Mouse (Mus musculus): ENCODE results near the gene Spred3.
"Not testable (repeated sequence)": the region's sequence is repeated elsewhere in the genome, so short reads cannot be mapped to it uniquely, and the experiment has no call there.

Gene Spred3

DNA sequence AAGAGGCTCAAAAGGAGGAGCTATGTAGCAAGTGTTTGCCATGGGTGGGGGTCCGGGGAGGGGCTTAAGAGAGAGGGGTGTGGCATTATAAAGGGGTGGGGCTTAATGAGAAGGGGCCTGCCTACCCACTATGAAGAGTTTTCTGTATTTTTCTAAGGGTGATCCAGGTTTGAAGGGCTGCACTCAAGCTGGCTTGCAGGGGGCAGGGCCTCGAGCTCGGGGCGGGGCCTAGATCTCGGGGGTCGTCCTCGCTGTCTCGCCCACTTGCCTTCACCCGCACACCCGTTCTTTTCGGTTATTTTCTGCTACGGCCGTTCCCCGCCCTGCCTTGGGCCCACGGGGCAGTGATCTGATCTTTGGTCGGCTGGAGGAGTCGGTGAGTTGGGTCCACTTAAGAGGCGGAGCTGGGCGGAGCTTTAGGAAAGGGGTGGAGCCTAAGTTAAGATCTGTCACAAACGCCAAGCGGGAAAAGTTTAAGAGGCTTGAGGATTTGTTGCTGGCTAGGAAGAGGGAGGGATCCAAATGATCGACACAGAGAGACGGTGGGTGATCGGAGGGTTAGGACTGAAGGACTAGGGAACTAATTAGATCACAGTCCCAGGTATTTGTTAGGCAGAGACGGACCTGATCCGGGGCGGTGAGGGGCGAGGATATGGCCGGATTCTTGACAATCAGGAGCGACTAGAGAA is at the start of gene Spred3, which contains the start of gene Ggn:
Gene Spred3, minus strand, starts transcription at position 346 of the 689 bp plus-strand sequence.
Gene Ggn, plus strand, starts transcription at position 145 of the 689 bp plus-strand sequence.
- peak; percentile 31 for DNase-seq

DNA sequence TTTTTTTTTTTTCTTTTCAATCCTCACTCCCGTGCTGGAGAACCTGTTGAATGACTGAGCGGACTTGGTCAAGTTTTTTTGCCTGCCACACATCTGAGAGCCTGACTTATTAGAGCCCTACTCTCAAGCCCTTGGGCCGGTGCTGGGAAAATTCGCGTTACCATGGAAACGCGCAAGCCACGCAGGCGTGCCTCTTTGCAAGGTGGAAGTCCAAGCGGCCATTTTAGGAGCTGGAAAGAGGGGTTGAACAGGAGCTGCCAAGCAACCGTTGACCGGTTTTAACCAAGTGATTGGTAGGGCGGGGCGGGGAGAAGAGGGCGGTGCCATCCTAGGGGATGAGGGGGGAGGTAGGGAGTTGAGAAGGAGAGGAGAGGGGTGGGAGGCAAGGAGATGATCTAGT is 44.6 kb upstream of the Spred3 start:
- no peak for DNase-seq

DNA sequence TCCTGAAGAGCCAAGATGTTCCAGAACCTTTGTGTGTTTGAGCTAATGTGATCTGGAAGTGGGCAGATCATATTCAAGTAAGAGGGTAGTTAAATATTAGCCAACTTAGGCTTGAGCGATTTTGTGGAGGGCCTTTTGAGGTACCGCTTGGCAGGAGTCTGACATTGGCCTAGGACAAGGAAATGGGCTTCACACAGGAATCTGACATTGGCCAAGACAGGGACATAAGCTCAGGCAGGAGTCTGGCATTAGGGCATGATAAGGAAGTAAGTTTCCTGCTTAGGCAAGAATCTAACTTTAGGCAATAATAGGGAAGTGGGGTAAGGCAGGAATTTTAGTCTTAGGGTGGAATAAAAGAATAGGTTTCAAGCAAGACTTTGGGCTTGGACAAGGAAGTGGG is 44.0 kb upstream of the Spred3 start:
- no peak for DNase-seq

DNA sequence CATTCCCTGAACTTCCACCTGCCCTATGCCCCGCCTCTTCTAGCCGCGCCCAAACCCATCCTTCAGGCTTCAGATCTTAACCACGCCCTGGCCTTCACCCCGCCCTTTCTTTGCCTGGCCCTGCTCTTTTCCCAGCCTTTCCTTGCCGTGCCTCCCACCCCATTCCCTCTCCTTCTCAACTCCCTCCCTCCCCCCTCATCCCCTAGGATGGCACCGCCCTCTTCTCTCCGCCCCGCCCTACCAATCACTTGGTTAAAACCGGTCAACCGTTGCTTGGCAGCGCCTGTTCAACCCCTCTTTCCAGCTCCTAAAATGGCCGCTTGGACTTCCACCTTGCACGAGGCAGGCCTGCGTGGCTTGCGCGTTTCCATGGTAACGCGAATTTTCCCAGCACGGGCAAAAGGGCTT is 43.5 kb upstream of the Spred3 start, which contains the start of gene Catsperg1:
Gene Catsperg1, minus strand, starts transcription at position 361 of the 408 bp plus-strand sequence.
- DNase-seq: no peak

DNA sequence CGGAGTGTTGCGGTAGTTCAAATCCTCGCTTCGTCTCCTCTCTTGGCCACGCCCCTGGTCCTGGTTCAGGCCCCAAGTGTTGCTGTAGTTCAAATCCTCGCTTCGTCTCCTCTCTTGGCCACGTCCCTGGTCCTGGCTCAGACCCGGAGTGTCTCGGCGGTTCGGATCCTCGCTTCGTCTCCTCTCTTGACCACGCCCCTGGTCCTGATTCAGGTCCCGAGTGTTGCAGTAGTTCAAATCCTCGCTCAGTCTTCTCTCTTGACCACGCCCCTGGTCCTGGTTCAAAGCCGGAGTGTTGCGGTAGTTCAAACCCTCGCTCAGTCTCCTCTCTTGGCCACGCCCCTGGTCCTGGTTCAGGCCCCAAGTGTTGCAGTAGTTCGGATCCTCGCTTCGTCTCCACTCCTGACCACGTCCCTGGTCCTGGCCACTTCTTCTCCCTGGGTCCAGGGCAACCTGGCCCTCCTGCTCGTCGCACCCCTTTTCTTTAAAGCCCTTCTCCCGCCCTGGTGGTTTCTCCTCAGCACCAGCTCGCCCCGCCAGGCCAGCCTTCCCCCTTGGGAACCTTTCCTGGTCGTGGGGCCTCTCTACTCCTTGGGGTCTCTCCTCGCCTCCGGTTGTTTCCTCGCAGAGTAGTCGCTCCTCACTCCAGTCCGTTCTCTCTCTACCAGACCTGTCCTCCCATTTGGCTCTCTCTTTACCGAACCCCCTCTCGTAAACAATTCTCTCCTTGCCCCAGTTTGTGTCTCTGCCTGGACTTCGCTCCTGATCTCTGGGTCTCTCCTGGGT is 42.8 kb upstream of the Spred3 start:
- not testable (repeated sequence) for DNase-seq

DNA sequence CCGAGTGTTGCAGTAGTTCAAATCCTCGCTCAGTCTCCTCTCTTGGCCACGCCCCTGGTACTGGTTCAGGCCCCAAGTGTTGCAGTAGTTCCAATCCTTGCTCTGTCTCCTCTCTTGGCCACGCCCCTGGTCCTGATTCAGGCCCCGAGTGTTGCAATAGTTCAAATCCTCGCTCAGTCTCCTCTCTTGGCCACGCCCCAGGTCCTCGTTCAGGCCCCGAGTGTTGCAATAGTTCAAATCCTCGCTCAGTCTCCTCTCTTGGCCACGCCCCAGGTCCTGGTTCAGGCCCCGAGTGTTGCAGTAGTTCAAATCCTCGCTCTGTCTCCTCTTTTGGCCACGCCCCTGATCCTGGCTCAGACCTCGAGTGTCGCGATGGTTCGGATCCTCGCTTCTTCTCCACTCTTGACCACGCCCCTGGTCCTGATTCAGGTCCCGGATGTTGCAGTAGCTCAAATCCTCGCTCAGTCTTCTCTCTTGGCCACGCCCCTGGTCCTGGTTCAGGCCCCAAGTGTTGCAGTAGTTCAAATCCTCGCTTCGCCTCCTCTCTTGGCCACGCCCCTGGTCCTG is 42.1 kb upstream of the Spred3 start:
- DNase-seq: no peak

DNA sequence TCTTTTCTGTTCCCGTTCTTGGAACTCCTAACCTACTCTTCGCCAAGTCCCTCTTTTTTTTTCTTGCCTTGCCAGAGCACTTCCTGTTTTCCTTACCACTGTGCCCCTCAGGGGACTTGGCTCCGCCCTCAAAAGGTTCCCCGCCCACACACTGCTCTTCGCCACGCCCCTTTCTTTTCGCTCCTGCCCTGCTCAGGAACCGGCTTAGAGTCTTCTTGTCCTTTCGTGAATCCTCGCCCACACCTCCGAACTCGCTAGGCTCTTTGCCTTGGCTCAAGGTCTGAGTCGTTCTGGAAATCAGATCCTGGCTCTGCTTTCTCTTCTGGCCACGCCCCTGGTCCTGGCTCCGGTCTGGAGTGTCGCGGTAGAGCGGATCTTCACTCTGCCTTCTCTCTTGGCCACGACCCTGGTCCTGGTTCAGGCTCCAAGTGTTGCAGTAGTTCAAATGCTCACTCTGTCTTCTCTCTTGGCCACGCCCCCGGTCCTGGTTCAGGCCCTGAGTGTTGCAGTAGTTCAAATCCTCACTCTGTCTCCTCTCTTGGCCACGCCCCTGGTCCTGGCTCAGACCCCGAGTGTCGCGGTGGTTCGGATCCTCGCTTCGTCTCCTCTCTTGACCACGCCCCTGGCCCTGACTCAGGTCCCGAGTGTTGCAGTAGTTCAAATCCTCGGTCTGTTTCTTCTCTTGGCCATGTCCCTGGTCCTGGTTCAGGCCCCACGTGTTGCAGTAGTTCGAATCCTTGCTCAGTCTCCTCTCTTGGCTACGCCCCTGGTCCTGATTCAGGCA is 41.4 kb upstream of the Spred3 start:
- peak; percentile 56 for DNase-seq

DNA sequence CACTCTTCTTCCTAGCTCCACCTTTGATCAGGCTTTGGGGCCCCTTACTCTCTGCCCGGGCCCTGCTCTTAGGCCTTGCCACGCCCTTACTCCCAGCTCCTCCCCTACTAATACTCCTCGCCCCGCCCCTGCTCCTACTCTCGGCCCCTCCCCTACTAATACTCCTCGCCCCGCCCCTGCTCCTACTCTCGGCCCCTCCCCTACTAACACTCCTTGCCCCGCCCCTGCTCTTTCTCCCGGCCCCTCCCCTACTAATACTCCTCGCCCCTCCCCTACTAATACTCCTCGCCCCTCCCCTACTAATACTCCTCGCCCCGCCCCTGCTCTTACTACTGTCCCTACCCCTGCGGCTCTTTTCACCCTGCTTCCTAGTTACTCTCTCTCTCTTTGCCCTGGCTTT is 40.8 kb upstream of the Spred3 start:
- DNase-seq: not testable (repeated sequence)

DNA sequence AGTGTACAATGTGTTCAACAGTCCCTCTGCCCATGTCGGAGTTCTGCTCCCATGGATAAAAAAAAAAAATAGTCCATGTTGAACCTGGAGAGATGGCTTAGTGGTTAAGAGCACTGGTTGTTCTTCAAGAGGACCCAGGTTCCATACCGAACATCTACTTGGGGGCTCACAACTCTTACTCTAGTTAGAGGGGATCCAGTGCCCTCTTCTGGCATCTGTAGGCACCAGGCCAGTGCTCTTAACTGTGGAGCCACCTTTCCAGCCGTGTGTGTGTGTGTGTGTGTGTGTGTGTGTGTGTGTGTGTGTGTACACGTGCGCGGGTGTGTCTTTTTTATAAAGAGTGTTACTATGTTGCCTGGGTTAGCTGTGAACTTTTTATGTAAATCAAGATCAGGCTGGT is 32.4 kb upstream of the Spred3 start:
- DNase-seq: no peak

DNA sequence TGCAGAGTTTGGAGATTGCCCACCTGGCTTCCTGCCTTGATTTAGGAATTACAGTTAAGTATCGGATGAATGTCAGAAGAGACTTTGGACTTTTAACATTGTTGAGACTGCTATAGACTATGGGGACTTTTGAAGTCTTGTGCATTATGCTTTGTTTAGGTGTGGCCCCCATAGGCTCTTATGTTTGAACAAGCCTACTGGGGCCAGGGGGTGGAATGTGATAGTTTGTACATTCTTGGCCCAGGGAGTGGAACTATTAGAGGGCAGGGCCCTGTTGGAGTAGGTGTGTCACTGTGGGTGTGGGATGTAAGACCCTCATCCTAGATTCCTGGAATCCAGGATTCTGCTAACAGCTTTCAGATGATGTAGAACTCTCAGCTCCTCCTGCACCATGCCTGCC is 24.0 kb upstream of the Spred3 start:
- DNase-seq: not testable (repeated sequence)

DNA sequence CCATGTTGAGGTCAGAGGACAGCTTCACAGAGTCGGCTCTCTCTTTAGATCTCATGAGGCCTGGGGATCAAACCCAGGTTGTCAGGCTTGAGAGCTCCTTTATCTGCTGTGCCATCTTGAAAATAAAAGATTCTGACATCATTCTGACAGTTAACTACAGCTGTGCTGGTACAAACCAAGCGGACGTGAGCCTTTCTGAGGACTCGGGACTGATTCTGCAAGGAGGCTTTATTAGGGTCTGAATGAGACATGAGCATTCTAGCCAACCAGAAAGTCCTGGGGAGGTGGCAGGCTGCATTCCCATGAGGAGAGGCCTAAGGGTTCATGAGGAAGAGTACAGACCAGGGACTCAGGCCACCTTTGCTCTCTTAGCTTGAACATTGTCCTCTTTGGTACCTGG is 11.1 kb upstream of the Spred3 start:
- DNase-seq: not testable (repeated sequence)

DNA sequence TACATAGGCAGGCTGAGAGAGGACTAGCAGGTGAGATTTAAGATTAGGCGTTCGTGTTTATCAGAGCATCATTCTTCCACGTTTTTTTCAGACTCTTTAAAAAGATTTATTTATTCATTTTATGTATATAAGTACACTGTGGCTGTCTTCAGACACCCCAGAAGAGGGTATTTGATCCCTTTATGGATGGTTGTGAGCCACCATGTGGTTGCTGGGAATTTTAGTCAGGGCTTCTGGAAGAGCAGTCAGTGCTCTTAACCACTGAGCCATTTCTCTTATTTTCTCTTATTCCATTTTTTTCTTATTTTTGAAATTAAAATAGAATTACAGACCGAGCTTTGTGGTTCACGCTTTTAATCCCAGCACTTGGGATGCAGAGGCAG is 10.6 kb upstream of the Spred3 start:
- no peak for DNase-seq

DNA sequence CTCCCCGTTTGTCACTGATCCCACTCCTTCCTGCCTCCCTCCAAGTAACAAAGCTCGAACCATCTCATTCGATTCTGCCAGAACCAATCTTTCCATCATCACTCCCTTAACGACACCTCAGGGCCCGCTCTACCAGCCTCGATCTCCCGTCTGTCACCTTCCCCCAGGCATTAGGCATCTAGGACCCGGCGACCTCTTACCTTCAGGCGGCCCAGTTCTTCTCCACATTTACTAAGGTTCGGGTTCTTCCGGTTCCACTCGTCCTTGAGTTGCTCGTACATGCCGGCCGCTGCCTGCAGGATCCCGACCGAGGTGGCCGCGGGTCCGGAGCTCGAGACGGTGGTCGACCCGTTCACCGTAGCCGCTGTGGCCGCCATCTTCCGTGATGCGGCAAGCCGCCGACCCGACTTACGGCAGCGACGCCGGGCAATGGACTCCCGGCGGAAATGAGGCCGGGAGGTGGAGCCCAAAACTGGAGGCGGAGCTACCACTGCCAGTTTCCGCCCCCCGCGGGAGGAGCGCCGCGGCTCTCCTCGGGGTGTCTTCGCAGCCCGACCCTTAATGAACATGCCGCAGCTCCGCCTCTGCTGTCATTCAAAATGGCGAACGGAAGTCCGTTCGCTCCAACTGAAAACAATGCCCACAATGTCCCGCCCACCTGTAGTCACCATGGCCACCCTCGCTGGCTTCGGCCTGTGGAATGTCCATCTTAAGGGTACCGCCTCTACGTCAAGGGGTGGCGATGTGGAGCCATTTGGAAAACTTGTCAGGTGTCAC is 10.1 kb upstream of the Spred3 start, which contains the start of gene Psmd8:
Gene Psmd8, minus strand, starts transcription at position 625 of the 777 bp plus-strand sequence.
- DNase-seq: peak; percentile 92

DNA sequence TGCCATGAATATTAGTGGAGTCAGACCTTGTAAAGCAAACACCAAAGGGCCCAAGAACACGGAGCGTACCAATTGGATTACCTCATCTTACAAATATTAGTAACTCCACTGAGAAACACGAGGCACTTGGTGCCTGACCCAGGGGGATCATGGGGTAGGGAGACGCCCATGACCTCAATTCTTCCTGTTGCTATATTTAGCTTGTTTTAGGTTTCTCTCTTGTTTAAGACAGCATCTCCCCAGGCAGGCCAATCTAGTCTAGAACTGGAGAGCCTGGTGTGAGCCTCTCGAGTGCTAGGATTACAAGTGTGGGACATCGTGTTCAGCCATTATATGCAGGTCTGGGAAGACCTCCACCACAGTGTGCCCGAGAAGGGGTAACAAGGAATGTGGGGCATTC is 9.1 kb upstream of the Spred3 start:
- no peak for DNase-seq

DNA sequence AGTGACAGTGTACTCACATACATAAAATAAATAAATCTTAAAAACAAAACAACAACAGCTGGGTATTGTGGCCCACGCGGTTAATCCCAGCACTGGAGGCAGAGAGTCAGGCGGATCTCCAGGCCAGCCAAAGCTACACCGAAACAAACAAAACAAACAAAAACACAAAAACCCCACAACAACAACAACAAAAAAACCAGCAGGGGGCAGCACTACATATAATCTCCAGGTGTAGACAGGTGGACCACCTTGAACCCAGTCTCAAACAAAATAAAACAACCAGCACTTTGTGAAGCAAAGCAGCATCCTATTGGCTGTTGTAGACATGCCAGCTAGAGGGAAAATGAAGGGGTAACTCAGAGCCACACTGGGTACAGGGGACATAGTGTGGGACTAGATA is 7.9 kb upstream of the Spred3 start:
- DNase-seq: no peak

DNA sequence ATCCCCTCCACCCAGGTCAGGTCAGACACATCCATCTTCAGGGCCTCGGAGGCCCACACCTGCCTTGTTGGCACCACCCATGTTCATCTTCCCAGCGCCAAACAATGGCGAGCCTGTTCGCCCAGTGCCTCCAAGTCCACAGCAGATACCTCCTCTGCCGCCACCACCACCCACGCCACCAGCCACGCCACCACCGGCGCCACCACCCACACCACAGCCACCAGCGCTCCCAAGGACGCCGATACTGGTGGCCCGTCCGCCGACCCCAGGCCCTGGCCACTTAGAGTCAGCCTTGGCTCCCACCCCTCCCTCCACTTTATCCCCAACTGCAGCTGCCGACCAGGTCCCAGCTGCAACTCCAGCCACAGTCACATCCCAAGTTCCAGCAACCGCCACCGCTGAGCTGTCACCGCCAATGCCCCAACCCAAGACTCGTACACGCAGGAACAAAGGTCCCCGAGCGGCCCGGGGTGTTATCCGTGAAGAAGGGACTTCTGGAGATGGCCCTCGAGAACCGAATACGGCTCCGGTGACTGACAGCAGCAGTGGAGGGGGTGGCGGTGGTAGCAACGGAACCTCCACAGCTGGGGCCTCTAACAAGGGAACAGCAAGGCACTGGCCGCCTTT is 2.3 kb upstream of the Spred3 start:
- DNase-seq: no peak

DNA sequence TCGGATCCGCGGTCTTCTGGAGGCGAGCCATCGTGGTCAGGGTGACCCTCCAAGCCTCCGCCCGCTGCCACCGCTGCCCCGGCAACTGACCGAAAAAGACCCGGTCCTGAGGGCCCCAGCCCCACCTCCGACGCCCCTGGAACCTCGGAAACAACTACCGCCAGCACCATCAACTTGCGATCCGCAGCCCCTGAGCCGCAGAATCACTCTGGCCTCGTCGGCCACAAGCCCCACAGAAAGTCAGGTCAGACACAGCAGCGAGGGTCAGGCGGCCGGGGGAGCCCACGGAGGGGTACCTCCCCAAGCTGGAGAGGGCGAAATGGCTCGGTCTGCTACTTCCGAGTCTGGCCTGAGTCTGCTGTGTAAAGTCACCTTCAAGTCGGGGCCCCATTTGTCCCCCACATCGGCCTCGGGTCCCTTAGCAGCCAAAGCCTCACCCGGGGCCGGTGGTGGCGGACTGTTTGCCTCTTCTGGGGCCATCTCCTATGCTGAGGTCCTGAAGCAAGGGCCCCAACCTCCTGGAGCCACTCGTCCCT is 1.4 kb upstream of the Spred3 start:
- no peak for DNase-seq

DNA sequence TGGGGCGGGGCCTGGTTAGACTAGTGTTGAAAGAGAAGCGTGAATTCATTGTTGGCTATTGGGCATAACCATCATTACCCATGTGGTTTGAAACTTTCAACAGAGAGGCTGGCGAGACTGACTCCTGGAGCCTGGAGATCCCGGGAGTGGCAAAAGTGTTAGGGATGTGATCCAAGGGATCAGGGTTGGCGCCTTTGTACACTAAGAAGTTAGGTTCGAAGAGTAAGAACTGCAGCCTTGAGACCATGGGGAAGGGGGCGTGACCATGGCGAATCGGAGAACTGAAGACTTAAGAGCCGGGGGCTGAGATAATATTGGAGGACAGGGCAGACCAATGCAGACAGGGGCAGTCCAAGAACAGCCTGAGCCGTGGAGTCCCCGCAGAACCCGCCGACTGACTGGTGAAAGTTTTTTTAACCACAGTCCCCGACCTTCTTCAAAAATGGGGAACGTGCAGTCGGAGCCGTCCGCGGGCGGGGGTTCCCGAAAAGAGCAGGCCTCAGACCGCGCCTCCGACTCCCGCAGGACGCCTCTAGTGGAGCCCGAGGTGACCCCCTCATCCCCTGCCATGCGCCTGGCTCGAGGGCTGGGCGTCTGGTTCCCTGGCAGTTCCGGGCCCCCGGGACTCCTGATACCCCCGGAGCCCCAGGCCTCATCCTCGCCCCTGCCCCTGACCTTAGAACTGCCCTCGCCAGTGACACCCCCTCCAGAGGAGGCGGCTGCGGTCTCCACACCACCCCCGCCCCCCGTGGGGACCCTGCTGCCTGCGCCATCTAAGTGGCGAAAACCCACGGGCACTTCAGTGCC is 747 bp upstream of the Spred3 start:
- DNase-seq: peak; percentile 26

DNA sequence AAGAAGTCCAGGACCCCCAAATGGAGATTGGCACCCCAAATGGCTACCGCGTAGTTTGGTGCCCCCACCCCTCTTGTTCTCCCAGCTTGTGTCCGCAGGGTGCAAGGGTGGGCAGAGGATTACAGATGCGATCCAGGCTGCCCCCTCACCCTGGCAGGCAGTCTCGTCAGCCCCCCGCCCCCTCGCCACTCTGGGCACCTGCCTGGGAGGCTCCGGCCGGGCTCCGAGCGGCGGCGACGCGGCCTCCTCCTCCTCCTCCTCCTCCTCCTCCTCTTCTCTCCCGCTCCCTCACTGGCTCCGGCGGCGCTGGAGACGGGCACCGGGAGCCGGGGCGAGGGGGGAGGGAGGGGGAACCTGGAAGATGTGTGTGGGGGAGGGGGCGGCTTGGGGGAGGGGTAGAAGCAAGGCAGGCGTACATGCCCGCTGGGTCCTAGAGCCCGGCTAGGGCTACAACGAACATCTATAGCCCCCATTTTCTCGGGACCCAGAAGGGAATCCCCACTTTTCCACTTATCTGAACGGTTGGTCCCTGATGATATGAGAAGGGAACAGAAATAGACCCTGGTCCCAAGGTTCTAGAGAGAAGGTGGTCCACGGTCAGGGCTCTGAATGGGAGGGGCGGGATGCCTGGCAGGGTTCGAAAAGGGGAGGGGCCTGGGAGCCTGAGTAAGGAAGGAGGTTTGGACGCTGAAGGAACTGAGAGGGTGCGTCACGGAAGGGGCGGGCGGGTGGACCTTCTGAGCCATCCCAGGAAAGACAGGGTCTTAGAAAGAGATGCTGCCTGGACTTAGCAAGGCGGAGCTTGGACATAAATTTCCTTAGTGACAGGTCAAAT is 763 bp downstream of the Spred3 start:
- peak; percentile 80 for DNase-seq

All from right cerebral cortex, postnatal 14 days (tissue).